Mouse (Mus musculus) WW6 (cell line): Measurements from ENCODE around the gene Aldh3b3.

Experiments used
- DNase-seq: peaks from one replicate; pipeline ENCODE4 v3.0.0-alpha.2; 2013; ENCODE audit warnings: low read depth, low spot score

The Aldh3b3 gene

GRCm38 (mm10) chr19:3958470-3958869 lies at the start of gene Aldh3b3:
TSS of gene Aldh3b3 (plus strand) at chr19:3958645.
- DNase-seq = no peak

DNA sequence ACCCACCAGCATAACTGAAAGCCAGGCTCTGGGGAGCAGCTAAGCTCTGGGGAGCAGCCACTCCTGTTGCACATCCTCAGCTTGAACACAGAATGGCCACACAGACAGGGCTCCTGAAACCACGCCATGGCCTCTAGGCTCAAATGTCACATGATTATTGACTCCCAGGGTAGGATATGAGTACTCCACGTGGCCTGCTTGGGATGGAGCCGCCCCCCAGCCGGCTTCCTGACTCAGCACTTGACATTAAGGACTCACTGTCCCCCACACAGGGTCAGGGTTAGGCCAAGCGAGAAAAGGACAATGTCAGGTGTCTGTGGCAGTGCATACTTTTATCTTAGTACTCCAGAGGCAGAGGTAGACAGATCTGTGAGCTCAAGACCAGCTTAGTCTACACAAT lies 48.2 kb upstream of the Aldh3b3 start:
- DNase-seq = no peak

DNA sequence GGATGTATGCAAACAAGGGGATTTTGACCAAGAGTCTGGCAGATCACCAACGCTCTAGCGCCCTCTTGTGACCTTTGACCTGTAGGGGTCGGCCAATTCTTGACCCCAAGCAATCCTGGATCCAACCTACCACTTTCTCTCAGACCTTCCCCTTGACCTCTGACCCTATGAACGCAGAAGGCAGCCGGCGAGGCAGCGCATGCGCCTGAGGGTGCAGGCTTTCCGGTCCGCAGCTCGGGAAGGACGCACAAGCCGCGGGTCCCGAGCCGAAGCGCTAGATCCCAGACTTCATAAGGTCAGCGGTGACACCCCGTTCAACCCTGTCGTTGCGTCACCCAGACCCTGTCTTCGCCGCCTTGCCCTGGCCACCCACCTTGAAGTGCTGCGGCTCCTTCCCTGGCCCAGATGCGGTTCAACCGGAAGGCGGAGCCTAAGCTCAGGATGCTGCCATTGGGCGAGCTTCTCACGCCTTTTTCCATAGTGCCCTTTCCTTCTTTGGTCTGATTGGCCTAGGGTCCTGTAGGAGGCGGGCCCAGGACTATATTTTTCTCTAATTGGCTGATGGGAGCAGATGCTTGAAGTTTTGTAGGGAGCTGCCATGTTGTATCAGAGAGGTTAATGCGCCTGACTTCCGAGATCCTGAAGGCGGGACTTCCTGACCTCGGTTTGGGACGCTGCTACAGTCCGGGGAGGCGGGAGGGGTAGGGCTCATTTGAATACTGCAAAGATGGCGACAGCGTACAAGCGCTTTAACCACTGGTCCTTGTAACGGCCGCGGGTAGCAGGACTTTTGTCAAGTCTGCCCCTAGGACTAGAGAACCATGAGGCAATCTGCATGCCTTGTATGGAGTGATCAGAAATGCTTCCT lies 45.9 kb upstream of the Aldh3b3 start, which contains the start of gene Ndufs8:
Gene Ndufs8, minus strand, starts transcription at position 438 of the 868 bp plus-strand sequence.
- peak; percentile 90 for DNase-seq

GRCm38 (mm10) chr19:3913692-3914091 lies 44.8 kb upstream of the Aldh3b3 start:
- DNase-seq = no peak

GRCm38 (mm10) chr19:3914535-3914934 lies 43.9 kb upstream of the Aldh3b3 start:
- DNase-seq = no peak

DNA sequence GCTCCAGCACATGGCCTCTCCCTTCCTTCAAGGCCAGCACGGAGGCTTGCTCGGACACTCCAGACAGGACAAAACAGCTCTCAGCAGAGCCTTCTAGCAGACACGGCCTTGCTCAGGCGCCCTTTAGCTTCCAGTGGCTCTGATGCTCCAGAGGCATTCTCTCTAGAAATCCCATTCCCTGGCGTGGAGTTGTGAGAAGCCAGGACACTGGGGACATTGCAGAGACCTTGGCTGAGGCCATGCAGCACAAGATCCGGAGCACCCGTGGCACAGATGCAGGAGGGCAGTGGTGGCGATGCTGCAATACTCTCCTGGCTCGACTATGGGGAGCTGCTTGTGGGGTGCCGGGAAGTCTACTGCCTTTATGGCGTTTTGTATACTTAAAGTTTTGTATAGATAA lies 41.7 kb upstream of the Aldh3b3 start:
- DNase-seq = no peak

DNA sequence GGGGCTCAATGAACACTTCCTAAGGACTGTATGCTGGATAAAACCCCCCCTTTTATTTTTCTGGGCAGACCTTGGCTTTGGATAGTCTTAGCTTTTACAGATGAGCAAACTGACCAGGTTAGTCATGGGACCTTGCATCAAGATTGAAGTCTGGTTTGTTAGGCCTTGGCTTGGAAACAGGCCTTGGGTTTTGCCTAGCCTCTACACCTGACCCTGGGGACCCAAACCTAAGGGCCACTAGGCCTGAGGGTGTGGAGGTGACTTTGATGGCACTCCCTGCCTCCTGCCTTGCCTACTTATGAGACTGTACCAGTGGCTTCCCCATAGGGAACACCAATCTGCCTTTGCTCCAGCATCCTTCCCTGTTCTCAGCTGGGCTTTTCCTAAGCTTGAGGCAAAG lies 38.5 kb upstream of the Aldh3b3 start:
- no peak for DNase-seq

- no peak for DNase-seq
These were observed 35.6 kb upstream of the Aldh3b3 start for GRCm38 (mm10) chr19:3922661-3923371.

GRCm38 (mm10) chr19:3923586-3923985 lies 34.9 kb upstream of the Aldh3b3 start:
- DNase-seq = no peak

GRCm38 (mm10) chr19:3924190-3924589 lies 34.3 kb upstream of the Aldh3b3 start:
- no peak for DNase-seq

- no peak for DNase-seq
These were observed 33.6 kb upstream of the Aldh3b3 start for GRCm38 (mm10) chr19:3924868-3925267.

DNA sequence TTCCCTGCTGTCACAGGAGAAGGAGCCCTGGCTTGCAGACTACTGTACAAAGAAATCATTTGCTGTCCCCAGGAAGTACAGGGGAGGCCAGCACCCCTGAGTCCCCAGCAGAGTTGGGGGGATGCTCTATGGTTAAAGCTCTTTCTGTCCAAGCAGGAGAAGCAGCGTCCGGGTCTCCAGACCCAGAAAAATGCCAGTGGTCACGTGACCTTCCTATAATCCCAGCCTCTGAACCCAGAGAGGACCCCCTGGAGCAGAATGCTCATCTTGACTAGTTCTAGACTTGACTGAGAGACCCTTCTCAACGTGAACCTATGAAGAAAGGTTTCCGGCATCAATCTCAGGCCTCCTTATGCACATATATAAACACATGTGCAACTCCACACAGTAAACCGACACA lies 32.6 kb upstream of the Aldh3b3 start:
- DNase-seq = no peak

GRCm38 (mm10) chr19:3926279-3926678 lies 32.2 kb upstream of the Aldh3b3 start:
- DNase-seq = no peak

- no peak for DNase-seq
These were observed 31.8 kb upstream of the Aldh3b3 start for GRCm38 (mm10) chr19:3926685-3927084.

DNA sequence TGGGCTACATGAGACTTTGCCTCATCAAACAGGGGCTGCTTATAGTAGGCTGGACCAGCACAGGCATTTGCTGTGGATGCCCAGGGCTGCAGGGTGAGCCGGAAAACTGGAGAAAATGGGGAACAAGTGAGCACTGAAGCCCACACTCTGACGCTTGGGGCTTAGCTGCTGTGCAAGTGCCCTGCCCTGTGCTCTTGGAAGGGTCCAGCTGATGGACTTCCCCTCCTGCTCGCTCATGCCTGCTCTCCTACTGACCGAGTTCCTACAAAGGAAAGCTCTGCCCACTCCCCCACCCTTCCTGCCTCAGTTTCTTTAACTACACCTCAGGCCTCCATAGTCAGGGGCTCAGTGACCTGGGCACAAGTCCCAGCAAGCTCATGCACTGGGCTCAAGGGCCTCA lies 30.5 kb upstream of the Aldh3b3 start:
- no peak for DNase-seq

DNA sequence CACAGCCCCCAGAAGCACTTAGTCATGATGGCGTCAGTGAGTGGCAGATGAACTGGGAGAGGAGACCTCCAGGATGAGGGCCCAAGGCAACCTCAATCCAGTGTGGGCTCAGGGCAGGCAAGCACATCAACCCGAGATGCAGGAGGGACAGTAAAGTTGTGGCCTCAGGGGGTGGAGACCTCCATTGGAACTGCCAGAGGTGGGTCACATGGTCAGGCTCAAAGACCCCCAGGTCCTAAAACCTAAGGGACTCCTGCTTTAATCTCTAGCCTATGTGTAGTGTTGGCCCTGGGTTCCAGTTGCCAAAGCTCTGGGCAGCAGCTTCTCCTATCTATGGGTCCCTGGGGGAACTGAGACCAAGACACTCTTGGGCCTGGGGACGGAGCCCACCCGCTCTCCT lies 29.7 kb upstream of the Aldh3b3 start:
- DNase-seq = no peak

GRCm38 (mm10) chr19:3929211-3929941 lies 29.1 kb upstream of the Aldh3b3 start, which contains the start of gene Aldh3b1:
TSS of gene Aldh3b1 (minus strand) at chr19:3929808.
- no peak for DNase-seq

- no peak for DNase-seq
These were observed 28.0 kb upstream of the Aldh3b3 start for GRCm38 (mm10) chr19:3930262-3931057.

GRCm38 (mm10) chr19:3931716-3932115 lies 26.7 kb upstream of the Aldh3b3 start:
- no peak for DNase-seq

DNA sequence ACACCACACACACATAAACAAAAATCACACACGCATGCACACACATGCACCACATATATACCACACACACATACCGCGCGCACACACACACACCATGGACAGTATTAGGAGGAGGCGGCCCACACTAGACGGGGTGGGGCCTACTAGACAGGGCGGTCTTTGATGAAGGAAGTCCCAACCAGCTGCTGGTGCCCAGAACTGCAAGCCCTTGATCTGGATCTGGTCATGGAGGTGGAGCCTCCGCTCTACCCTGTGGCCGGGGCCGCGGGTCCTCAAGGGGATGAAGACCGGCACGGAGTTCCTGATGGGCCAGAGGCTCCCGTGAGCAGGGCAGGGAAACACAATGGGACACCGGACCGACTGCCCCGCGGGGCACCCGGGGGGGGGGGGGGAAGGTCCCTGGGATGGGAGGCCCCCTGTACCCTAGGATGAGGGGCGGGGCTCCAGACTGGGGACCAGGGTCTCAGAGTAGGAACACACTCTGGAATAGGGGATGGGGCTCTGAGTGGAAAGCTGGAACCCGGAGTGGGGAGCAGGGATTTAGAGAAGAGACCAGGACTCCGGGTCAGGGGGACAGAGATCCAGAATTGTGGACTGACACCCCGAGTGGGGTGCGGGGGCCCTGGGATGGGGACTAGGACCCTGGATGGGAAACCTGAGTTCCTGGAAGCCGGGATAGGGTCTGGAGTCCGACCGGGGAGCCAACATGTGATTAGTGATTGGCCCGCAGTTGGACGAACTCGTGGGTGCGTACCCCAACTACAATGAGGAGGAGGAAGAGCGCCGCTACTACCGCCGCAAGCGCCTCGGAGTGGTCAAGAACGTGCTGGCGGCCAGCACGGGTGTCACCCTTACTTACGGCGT lies 23.2 kb upstream of the Aldh3b3 start, which contains the start of gene Unc93b1:
Gene Unc93b1, plus strand, starts transcription at position 155 of the 864 bp plus-strand sequence.
- DNase-seq = no peak
